Mouse (Mus musculus): ENCODE data around the gene Glrx2. TPM values are rescaled to one million over a fixed set of nuclear protein-coding genes. Genes with fewer than 3 reads are reported as not detected.
"Not testable (repeated sequence)": the region's sequence is repeated elsewhere in the genome, so short reads cannot be mapped to it uniquely, and the experiment has no call there.

Glrx2 gene
- total RNA-seq (2021) = 10 to 100 TPM; 81.7 to 87.3 TPM

GRCm38 (mm10) chr1:143716038-143716437, at the start of gene Glrx2:
Gene Glrx2 (plus strand): TSS chr1:143716338.
- DNase-seq; intact Hi-C loops (cut with DNase I): not testable (repeated sequence)

- no peak for DNase-seq
Measured at GRCm38 (mm10) chr1:143675734-143676361, 40.3 kb upstream of the Glrx2 start.

GRCm38 (mm10) chr1:143681108-143681507, 35.0 kb upstream of the Glrx2 start:
- intact Hi-C loops (cut with DNase I) = no loop called here
- peak; percentile 20 to 27 for DNase-seq

More at GRCm38 (mm10) chr1:143675734-143676361, 40.3 kb upstream of the Glrx2 start:
- intact Hi-C loops (cut with DNase I) = no loop called here

GRCm38 (mm10) chr1:143684849-143685248, 31.3 kb upstream of the Glrx2 start:
- no peak for DNase-seq
- intact Hi-C loops (cut with DNase I) = no loop called here

GRCm38 (mm10) chr1:143701736-143702135, 14.4 kb upstream of the Glrx2 start:
- DNase-seq = no peak
- intact Hi-C loops (cut with DNase I) = loop anchor here (1.0 to 5.0 kb wide), 2 partner anchors 76 to 301 kb away; partner anchors contain the start of genes Rgs2, Trove2 and Uchl5

- DNase-seq = no peak
- intact Hi-C loops (cut with DNase I) = loop anchor here (1.0 to 5.0 kb wide), 2 partner anchors 75 to 300 kb away; partner anchors contain the start of genes Rgs2, Trove2 and Uchl5
Measured at GRCm38 (mm10) chr1:143702141-143702740, 13.9 kb upstream of the Glrx2 start.

- intact Hi-C loops (cut with DNase I) = loop anchor here (1.0 to 5.0 kb wide), 3 partner anchors 36 to 299 kb away; partner anchors contain the start of genes Rgs2, Trove2 and Uchl5
- DNase-seq = peak; percentile 92 to 93
Measured at GRCm38 (mm10) chr1:143702741-143703262, 13.3 kb upstream of the Glrx2 start, which contains the start of gene Cdc73. Gene Cdc73 (minus strand): TSS chr1:143702893.

- intact Hi-C loops (cut with DNase I) = no loop called here
- DNase-seq = no peak
Measured at GRCm38 (mm10) chr1:143707006-143707405, 9.1 kb upstream of the Glrx2 start.

GRCm38 (mm10) chr1:143708361-143708760, 7.8 kb upstream of the Glrx2 start:
- DNase-seq = no peak
- intact Hi-C loops (cut with DNase I) = no loop called here

GRCm38 (mm10) chr1:143709966-143710626, 6.0 kb upstream of the Glrx2 start:
- DNase-seq = no peak
- intact Hi-C loops (cut with DNase I) = no loop called here

GRCm38 (mm10) chr1:143710627-143710976, 5.5 kb upstream of the Glrx2 start:
- DNase-seq = no peak
- intact Hi-C loops (cut with DNase I) = no loop called here

GRCm38 (mm10) chr1:143724456-143725064, 8.4 kb downstream of the Glrx2 start:
- intact Hi-C loops (cut with DNase I) = no loop called here
- no peak for DNase-seq

GRCm38 (mm10) chr1:143727701-143728445, 11.7 kb downstream of the Glrx2 start:
- intact Hi-C loops (cut with DNase I) = no loop called here
- no peak for DNase-seq

- intact Hi-C loops (cut with DNase I) = no loop called here
- no peak for DNase-seq
Measured at GRCm38 (mm10) chr1:143730899-143731298, 14.8 kb downstream of the Glrx2 start.

- no peak for DNase-seq
- intact Hi-C loops (cut with DNase I) = no loop called here
Measured at GRCm38 (mm10) chr1:143731691-143732090, 15.6 kb downstream of the Glrx2 start.

- intact Hi-C loops (cut with DNase I) = no loop called here
- no peak for DNase-seq
Measured at GRCm38 (mm10) chr1:143733914-143734410, 17.8 kb downstream of the Glrx2 start.

GRCm38 (mm10) chr1:143738811-143739210, 22.7 kb downstream of the Glrx2 start:
- no peak for DNase-seq

GRCm38 (mm10) chr1:143739361-143740350, 23.5 kb downstream of the Glrx2 start:
- DNase-seq = peak; percentile 86
- intact Hi-C loops (cut with DNase I) = loop anchor here (1.0 to 2.0 kb wide), 2 partner anchors 36 to 37 kb away; partner anchors contain the start of genes Trove2 and Uchl5

More at GRCm38 (mm10) chr1:143738811-143739210, 22.7 kb downstream of the Glrx2 start:
- intact Hi-C loops (cut with DNase I) = loop anchor here (1.0 to 2.0 kb wide), 2 partner anchors 36 to 38 kb away; partner anchors contain the start of genes Trove2 and Uchl5
